Mouse (Mus musculus) liver, embryonic 15.5 days (tissue): ENCODE data around the gene Copa. TPM values are rescaled to one million over a fixed set of nuclear protein-coding genes. Genes with fewer than 3 reads are reported as not detected.

Experiments
- ATAC-seq: fragments of 200-750 bp; cut with Nextera tagmentation; 2 replicates; pipeline ENCODE4 v1.8.0; 2017; ENCODE audit warnings: moderate number of reproducible peaks, mild to moderate bottlenecking, moderate library complexity; ENCODE audit not compliant: insufficient read depth
- H3K27ac ChIP-seq: fragments of 300-500 bp; sonication (generic); replicated peaks from 2 replicates; pipeline ENCODE4 v1.5.1; 2015; ENCODE audit warnings: mild to moderate bottlenecking, inconsistent platforms
- H3K27me3 ChIP-seq: fragments of 300-500 bp; sonication (generic); 2 replicates; pipeline ENCODE4 v1.6.1; 2015; ENCODE audit warnings: mild to moderate bottlenecking, inconsistent platforms
- H3K36me3 ChIP-seq: fragments of 300-500 bp; sonication (generic); replicated peaks from 2 replicates; pipeline ENCODE4 v1.6.1; 2015; ENCODE audit warnings: moderate library complexity, mild to moderate bottlenecking, inconsistent platforms
- H3K4me1 ChIP-seq: fragments of 300-500 bp; sonication (generic); replicated peaks from 2 replicates; pipeline ENCODE4 v1.6.1; 2015; ENCODE audit warnings: inconsistent platforms
- H3K4me2 ChIP-seq: fragments of 300-500 bp; sonication (generic); 2 replicates; pipeline ENCODE4 v1.6.1; 2015; ENCODE audit warnings: moderate library complexity, mild to moderate bottlenecking, inconsistent platforms
- H3K4me3 ChIP-seq: fragments of 300-500 bp; sonication (generic); replicated peaks from 2 replicates; pipeline ENCODE4 v1.5.1; 2015; ENCODE audit warnings: mild to moderate bottlenecking, inconsistent platforms
- H3K9ac ChIP-seq: fragments of 300-500 bp; sonication (generic); 2 replicates; pipeline ENCODE4 v1.6.1; 2015; ENCODE audit warnings: moderate library complexity, mild to moderate bottlenecking, inconsistent platforms
- H3K9me3 ChIP-seq: fragments of 300-500 bp; sonication (generic); replicated peaks from 2 replicates; pipeline ENCODE4 v1.6.1; 2016; ENCODE audit warnings: inconsistent platforms
- WGBS: fragments of 180-500 bp; shearing (Covaris S2); methylation state at CpG from one replicate; pipeline ENCODE4 v1.1.7; 2015; ENCODE audit warnings: mixed read lengths; ENCODE audit not compliant: insufficient replicate concordance; 5-methylcytosine and 5-hydroxymethylcytosine counted together
- polyA plus RNA-seq: library from polyadenylated mRNA; unstranded; fragments of >200 nt; fragmentation: Nextera tagmentation; extraction: Ambion mirVana; gene quantifications from 2 replicates; pipeline ENCODE4 v1.2.1, GENCODE M21; 2015

Gene Copa
- polyA plus RNA-seq, 1 experiment from 2014 or later, result 70.1 TPM

DNA sequence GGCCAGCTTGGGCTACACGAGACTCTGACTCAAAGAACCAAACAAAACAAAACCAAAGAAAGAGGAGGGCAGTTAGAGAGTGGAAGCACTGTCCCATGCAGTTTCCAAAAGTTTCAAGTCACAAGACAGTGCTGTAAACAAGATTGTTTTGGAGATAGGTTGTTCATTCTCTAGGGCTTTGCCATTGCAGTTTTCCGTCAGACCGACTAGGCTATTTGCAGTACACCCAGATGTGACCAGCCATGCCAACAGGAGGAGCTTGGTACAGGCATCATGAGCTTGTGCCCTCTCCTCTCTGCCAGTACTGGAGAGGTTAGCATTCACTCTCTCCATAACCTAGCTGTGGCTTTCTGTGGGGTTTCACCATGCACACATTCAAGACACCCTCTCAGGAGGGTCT lies 11.2 kb downstream of the Copa start:
- H3K4me2 ChIP-seq, result no peak overlapping the region
- WGBS, result 88% methylated on average over 3 of the region's 3 CpGs
- ATAC-seq, result no peak
- no peaks in the 10 kb centered on the region for H3K9me3 ChIP-seq
- no peak overlapping the region for H3K4me3 ChIP-seq
- peaks cover 85% of the 10 kb centered on the region for H3K36me3 ChIP-seq
- H3K9ac ChIP-seq, result no peak overlapping the region
- no peaks in the 10 kb centered on the region for H3K27me3 ChIP-seq
- no peak overlapping the region for H3K27ac ChIP-seq
- no peaks in the 10 kb centered on the region for H3K4me1 ChIP-seq

DNA sequence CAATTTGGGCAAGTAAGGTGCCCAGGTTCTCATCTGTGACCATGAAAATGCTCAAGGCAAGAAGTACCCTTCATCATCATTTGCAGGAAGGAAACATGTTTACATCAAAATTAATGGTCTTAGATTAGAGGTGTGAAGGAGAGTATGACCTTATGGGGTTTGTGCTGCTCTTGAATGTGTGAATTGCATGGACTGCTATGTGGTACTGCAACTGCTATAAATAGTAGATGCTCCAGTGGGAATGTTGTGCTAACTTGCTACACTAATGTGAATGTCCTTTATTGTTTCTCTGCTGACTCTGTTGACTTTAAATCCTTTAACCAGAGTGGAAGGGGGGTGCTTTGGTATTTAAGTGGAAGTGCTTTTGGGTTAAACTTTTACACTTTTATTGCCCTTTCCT lies 12.0 kb downstream of the Copa start:
- H3K4me2 ChIP-seq, result no peak overlapping the region
- ATAC-seq, result no peak
- H3K4me3 ChIP-seq, result no peak overlapping the region
- no peak overlapping the region for H3K27ac ChIP-seq
- no peaks in the 10 kb centered on the region for H3K9me3 ChIP-seq
- peaks cover 81% of the 10 kb centered on the region for H3K36me3 ChIP-seq
- no peak overlapping the region for H3K9ac ChIP-seq
- H3K27me3 ChIP-seq, result no peaks in the 10 kb centered on the region
- no peaks in the 10 kb centered on the region for H3K4me1 ChIP-seq

DNA sequence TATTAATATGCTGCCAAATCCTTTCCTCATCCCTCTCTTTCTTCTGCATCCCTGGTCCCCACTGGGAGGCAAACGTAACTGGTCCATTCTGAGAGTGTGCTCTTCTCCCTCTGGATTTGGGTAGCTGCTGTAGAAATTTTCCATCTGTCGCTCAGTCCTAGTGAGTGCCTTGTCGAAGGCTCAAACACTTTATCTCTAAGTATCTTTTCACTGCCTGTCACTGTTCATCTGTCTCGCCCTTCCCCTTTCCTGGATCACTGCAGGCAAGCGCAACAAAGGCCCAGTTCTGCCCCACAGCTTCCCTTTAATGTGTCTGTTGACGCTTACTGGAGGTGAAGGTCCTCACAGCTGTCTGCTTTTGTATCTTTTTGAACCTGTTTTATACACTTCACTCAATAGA lies 12.9 kb downstream of the Copa start:
- WGBS, result 41% methylated on average over 6 of the region's 6 CpGs

DNA sequence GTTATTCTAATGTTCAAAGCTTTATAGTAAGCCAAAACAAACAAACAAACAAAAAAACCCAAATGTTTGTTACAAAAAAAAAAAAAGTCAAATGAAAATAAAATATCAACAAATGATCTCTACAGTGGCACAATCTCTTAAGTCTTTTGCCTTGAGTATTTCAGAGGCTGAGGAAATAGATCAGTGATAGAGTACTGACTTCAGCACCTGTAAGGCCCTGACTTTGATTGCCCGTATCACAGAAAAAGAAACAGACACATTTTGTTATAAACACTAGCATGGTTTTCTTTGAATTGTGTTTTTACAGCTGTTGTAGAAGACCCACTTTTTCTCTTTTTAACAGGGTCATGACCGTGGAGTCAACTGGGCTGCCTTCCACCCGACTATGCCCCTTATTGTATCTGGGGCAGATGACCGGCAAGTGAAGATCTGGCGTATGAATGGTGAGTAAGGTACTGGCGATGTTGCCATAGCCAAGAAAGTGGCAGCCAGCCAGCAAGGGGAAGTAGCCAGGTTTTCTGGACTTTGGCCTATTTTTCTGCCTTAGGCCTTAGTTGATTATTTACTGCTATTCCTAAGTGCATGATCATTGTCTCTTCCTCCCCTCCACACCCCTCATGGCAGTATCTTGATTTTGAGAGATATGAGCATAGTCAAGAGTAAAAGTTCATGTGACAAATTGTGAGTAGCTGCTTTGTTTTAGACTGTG lies 17.1 kb downstream of the Copa start:
- Histone ChIP-seq H3K27me3 (no peaks in the 10 kb centered on the region), H3K4me3 (no peak overlapping the region), H3K27ac (no peak overlapping the region), H3K4me2 (no peak overlapping the region), H3K9me3 (no peaks in the 10 kb centered on the region), H3K4me1 (no peaks in the 10 kb centered on the region), H3K36me3 (peaks cover 81% of the 10 kb centered on the region), H3K9ac (no peak overlapping the region)
- WGBS, result 84% methylated on average over 6 of the region's 6 CpGs
- ATAC-seq, result no peak

More for the DNA sequence above, 12.9 kb downstream of the Copa start:
- no peaks in the 10 kb centered on the region for H3K9me3 ChIP-seq
- H3K27me3 ChIP-seq, result no peaks in the 10 kb centered on the region
- H3K9ac ChIP-seq, result no peak overlapping the region
- no peak overlapping the region for H3K27ac ChIP-seq
- H3K4me2 ChIP-seq, result no peak overlapping the region
- ATAC-seq, result no peak
- H3K4me1 ChIP-seq, result no peaks in the 10 kb centered on the region
- H3K36me3 ChIP-seq, result peaks cover 77% of the 10 kb centered on the region
- no peak overlapping the region for H3K4me3 ChIP-seq

DNA sequence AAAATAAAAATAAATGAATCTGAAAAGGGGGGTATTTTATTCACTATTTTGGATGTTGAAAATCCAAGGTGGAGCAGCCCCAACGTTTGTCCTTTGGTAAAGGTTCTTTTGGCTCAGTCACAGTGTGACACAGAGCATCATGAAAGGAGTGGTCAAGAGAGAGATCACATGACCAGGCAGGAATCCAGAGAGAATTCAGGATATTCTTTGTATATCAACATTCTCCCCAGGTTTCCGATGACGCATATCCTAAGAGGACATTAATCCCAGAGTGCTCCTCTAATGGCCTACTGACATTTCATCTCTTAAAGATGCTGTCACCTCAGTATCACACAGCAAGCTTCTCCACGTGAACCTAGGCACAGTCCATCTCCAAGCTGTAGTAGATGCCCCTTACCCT lies 21.3 kb downstream of the Copa start:
- WGBS, result 84% methylated on average over 4 of the region's 4 CpGs
- no peaks in the 10 kb centered on the region for H3K27me3 ChIP-seq
- H3K36me3 ChIP-seq, result peaks cover 88% of the 10 kb centered on the region

DNA sequence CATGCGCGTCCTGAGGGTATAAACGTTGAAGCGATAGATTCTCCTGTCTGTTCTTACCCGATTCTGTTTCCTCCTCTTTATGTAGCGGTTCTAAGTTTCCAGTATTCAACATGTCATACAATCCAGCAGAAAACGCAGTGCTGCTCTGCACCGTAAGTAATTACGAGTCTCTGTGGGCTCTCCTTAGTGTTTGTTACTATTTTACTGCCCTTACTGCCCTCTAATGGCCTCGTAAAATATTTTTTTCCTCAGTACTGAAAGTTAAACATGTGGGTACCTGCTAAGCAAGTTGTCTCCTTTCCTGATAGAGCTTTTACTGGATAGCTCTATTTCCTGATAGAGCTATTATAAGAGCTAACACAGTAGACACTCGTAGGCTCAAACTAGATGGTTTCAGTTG lies 22.8 kb downstream of the Copa start:
- H3K4me2 ChIP-seq, result no peak overlapping the region
- H3K4me3 ChIP-seq, result no peak overlapping the region
- 77% methylated on average over 11 of the region's 11 CpGs for WGBS
- peaks cover 94% of the 10 kb centered on the region for H3K36me3 ChIP-seq
- H3K9ac ChIP-seq, result no peak overlapping the region
- H3K9me3 ChIP-seq, result no peaks in the 10 kb centered on the region
- no peaks in the 10 kb centered on the region for H3K4me1 ChIP-seq
- no peaks in the 10 kb centered on the region for H3K27me3 ChIP-seq
- no peak for ATAC-seq
- H3K27ac ChIP-seq, result no peak overlapping the region

More for the DNA sequence above, 21.3 kb downstream of the Copa start:
- Histone ChIP-seq H3K9me3 (no peaks in the 10 kb centered on the region), H3K9ac (no peak overlapping the region), H3K4me3 (no peak overlapping the region), H3K27ac (no peak overlapping the region), H3K4me2 (no peak overlapping the region), H3K4me1 (no peaks in the 10 kb centered on the region)
- no peak for ATAC-seq

DNA sequence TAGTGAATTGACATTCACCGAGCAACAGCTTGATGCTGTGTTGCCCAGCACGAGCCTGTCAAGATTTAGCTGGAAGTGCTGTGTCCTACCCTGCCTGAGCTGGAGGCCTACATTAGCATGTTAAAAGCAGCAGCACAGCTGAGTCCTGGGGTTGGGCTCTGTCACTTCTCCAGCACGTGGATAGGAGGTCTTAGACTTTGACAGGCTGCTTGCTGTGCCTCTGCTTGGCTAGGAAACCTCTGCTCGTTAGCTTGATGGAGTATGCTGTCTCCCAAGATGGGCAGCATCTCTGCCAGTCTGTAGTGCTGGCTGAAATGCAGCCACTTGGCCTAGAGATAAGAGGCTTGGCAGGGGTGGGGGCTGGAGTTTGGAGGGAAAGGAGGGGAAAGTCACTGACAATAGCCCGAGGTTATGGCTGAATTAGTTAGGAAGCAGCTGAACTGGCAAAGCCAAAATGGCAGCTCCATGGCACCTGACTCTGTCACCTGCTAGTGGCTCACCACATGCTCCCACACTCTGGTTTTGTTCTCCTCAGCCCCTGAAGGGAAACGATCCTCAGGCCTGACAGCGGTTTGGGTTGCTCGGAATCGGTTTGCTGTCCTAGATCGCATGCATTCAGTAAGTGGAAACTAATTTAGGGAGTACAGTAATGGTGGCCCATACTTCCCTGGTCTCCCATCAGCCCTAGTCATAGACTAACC lies 25.6 kb downstream of the Copa start:
- 79% methylated on average over 10 of the region's 10 CpGs for WGBS
- no peak overlapping the region for H3K4me3 ChIP-seq
- H3K9me3 ChIP-seq, result no peaks in the 10 kb centered on the region
- H3K36me3 ChIP-seq, result peaks cover 97% of the 10 kb centered on the region
- no peak overlapping the region for H3K27ac ChIP-seq
- no peak for ATAC-seq
- no peak overlapping the region for H3K4me2 ChIP-seq
- H3K27me3 ChIP-seq, result no peaks in the 10 kb centered on the region
- no peaks in the 10 kb centered on the region for H3K4me1 ChIP-seq
- H3K9ac ChIP-seq, result no peak overlapping the region

DNA sequence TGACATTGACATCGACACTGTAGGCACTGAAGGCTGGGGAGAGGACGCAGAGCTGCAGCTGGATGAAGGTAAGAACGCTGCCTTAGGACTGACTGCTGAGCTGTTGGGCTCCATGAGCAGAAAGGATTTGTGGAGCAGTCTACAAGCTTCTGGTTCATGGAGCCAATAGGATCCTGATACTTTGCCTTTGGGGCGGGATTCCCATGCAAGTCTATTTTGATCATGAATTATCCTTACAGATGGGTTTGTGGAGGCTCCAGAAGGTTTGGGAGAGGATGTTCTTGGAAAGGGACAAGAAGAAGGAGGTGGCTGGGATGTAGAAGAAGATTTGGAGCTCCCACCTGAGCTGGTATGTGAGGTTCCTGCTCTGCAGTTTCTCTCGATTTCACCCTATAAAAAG lies 34.6 kb downstream of the Copa start:
- H3K4me3 ChIP-seq, result no peak overlapping the region
- ATAC-seq, result no peak
- no peak overlapping the region for H3K9ac ChIP-seq
- no peaks in the 10 kb centered on the region for H3K27me3 ChIP-seq
- peaks cover 99% of the 10 kb centered on the region for H3K36me3 ChIP-seq
- no peaks in the 10 kb centered on the region for H3K9me3 ChIP-seq
- WGBS, result 78% methylated on average over 5 of the region's 5 CpGs
- no peaks in the 10 kb centered on the region for H3K4me1 ChIP-seq
- no peak overlapping the region for H3K4me2 ChIP-seq
- no peak overlapping the region for H3K27ac ChIP-seq

DNA sequence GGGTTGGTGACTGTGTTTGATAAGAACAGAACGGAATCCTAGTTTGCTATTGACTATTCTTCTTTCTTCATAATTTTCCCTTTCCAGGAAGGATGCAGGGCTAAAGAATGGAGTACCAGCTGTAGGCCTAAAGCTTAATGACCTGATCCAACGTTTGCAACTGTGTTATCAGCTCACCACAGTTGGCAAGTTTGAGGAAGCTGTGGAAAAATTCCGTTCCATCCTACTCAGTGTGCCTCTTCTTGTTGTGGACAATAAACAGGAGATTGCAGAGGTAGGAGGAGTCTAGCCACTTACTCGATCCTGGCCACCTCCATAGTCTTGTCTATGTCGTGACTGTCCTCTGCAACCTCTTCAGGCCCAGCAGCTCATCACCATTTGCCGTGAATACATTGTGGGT lies 36.8 kb downstream of the Copa start:
- 56% methylated on average over 6 of the region's 6 CpGs for WGBS
- no peak overlapping the region for H3K27ac ChIP-seq
- no peak overlapping the region for H3K9ac ChIP-seq
- H3K4me2 ChIP-seq, result no peak overlapping the region
- no peak overlapping the region for H3K4me3 ChIP-seq
- no peak for ATAC-seq
- H3K36me3 ChIP-seq, result peaks cover 93% of the 10 kb centered on the region
- H3K27me3 ChIP-seq, result no peaks in the 10 kb centered on the region
- no peaks in the 10 kb centered on the region for H3K4me1 ChIP-seq
- no peaks in the 10 kb centered on the region for H3K9me3 ChIP-seq

DNA sequence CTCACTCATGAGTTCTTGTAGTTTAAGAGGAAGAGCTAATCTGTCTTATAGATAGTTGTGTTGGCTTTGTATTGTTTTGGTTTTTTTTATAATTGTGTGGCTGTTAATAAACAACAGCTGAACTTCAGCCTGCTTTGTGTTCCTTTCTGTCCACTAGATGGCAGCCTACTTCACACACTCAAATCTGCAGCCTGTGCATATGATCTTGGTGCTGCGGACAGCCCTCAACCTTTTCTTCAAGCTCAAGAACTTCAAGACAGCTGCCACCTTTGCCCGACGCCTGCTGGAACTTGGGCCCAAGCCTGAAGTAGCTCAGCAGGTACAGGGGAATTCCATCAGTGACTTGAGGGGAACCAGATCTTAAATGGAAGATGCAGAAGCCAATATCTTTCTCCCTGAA lies 37.4 kb downstream of the Copa start:
- Histone ChIP-seq H3K4me3 (no peak overlapping the region), H3K27me3 (no peaks in the 10 kb centered on the region)

DNA sequence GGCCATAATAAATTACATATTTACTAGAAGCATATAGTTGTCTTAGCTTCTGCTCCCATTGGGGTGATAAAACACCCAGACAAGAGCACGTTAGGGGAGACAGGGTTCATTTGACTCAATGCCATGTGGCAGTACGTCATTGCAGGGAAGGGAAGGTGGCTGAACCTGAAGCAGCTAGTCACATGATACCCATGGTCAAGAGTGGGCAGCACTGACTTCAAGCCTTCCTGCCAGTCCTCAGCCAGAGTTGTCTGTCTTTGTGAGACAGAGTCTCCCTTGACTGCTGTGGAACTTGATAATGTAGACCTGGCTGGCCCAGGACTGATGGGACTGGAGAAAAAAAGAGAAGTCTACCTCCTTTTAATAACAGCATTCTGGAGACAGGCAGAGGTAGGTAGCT lies 40.3 kb downstream of the Copa start:
- WGBS, result 66% methylated on average over 2 of the region's 2 CpGs
- Histone ChIP-seq H3K36me3 (peaks cover 57% of the 10 kb centered on the region), H3K4me3 (no peak overlapping the region)

More for the DNA sequence above, 37.4 kb downstream of the Copa start:
- Histone ChIP-seq H3K9ac (no peak overlapping the region), H3K9me3 (no peaks in the 10 kb centered on the region), H3K4me2 (no peak overlapping the region), H3K27ac (no peak overlapping the region), H3K4me1 (no peaks in the 10 kb centered on the region), H3K36me3 (peaks cover 87% of the 10 kb centered on the region)
- WGBS, result 55% methylated on average over 3 of the region's 3 CpGs
- no peak for ATAC-seq

DNA sequence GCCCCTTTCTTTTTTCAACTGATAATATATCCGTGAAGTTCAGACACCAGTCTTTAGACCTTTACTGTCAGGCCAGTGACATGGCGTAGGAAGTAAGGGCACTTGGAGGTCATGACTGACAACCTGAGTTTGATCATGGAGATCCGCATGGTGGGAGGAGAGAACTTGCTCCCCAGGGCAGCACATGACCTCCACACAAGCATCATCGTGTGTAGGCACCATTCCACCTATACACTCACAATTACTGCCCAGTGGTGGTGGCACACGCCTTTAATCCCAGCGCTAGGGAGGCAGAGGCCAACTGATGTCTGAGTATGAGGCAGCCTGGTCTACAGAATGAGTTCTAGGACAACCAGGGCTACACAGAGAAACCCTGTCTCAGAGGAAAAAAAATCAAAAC lies 42.2 kb downstream of the Copa start:
- H3K27ac ChIP-seq, result no peak overlapping the region
- H3K4me1 ChIP-seq, result peaks cover 17% of the 10 kb centered on the region
- WGBS, result 63% methylated on average over 6 of the region's 6 CpGs
- no peak overlapping the region for H3K4me2 ChIP-seq
- H3K9ac ChIP-seq, result no peak overlapping the region
- peaks cover 49% of the 10 kb centered on the region for H3K36me3 ChIP-seq
- no peak for ATAC-seq
- H3K27me3 ChIP-seq, result no peaks in the 10 kb centered on the region
- no peak overlapping the region for H3K4me3 ChIP-seq
- H3K9me3 ChIP-seq, result no peaks in the 10 kb centered on the region

More for the DNA sequence above, 40.3 kb downstream of the Copa start:
- Histone ChIP-seq H3K27ac (no peak overlapping the region), H3K27me3 (no peaks in the 10 kb centered on the region), H3K9ac (no peak overlapping the region), H3K4me1 (peaks cover 14% of the 10 kb centered on the region), H3K9me3 (no peaks in the 10 kb centered on the region), H3K4me2 (no peak overlapping the region)
- ATAC-seq, result no peak
